Mouse (Mus musculus) thymus, postnatal 10 days (tissue): ENCODE results near the gene Pcdh15.

Experiments used
- DNase-seq, 2 experiments: peaks; one replicate each; pipeline ENCODE4 v3.0.0; 2021; ENCODE audit warnings: low spot score in 2 of 2

Gene Pcdh15

GRCm38 (mm10) chr10:73098966-73099845 lies at the start of gene Pcdh15:
Pcdh15 (plus strand) TSS chr10:73099342.
- DNase-seq: no peak

GRCm38 (mm10) chr10:73052074-73052473 lies 47.1 kb upstream of the Pcdh15 start:
- no peak for DNase-seq

- no peak for DNase-seq
Observed at GRCm38 (mm10) chr10:73059726-73060230, 39.4 kb upstream of the Pcdh15 start.

GRCm38 (mm10) chr10:73086703-73087102 lies 12.4 kb upstream of the Pcdh15 start:
- no peak for DNase-seq

- DNase-seq: no peak
Observed at GRCm38 (mm10) chr10:73096531-73097135, 2.5 kb upstream of the Pcdh15 start.

- no peak for DNase-seq
Observed at GRCm38 (mm10) chr10:73097176-73097575, 2.0 kb upstream of the Pcdh15 start.

GRCm38 (mm10) chr10:73097979-73098378 lies 1.2 kb upstream of the Pcdh15 start:
- no peak for DNase-seq

GRCm38 (mm10) chr10:73099846-73100241 lies 702 bp downstream of the Pcdh15 start:
- no peak for DNase-seq

GRCm38 (mm10) chr10:73103383-73103994 lies 4.3 kb downstream of the Pcdh15 start:
- no peak for DNase-seq

GRCm38 (mm10) chr10:73105893-73106292 lies 6.8 kb downstream of the Pcdh15 start:
- no peak for DNase-seq

GRCm38 (mm10) chr10:73137985-73138384 lies 38.8 kb downstream of the Pcdh15 start:
- no peak for DNase-seq

- no peak for DNase-seq
Observed at GRCm38 (mm10) chr10:73147543-73147942, 48.4 kb downstream of the Pcdh15 start.

GRCm38 (mm10) chr10:73147978-73148377 lies 48.8 kb downstream of the Pcdh15 start:
- no peak for DNase-seq

- no peak for DNase-seq
Observed at GRCm38 (mm10) chr10:73154544-73154943, 55.4 kb downstream of the Pcdh15 start.

GRCm38 (mm10) chr10:73161757-73162156 lies 62.6 kb downstream of the Pcdh15 start:
- DNase-seq: no peak

- DNase-seq: no peak
Observed at GRCm38 (mm10) chr10:73216001-73216400, 116.9 kb downstream of the Pcdh15 start.

- no peak for DNase-seq
Observed at GRCm38 (mm10) chr10:73242294-73242693, 143.2 kb downstream of the Pcdh15 start.

- no peak for DNase-seq
Observed at GRCm38 (mm10) chr10:73280438-73280837, 181.3 kb downstream of the Pcdh15 start.

GRCm38 (mm10) chr10:73296456-73296855 lies 197.3 kb downstream of the Pcdh15 start:
- DNase-seq: no peak

GRCm38 (mm10) chr10:73301951-73302350 lies 202.8 kb downstream of the Pcdh15 start:
- no peak for DNase-seq

GRCm38 (mm10) chr10:73306677-73307076 lies 207.5 kb downstream of the Pcdh15 start:
- DNase-seq: no peak

GRCm38 (mm10) chr10:73326861-73327260 lies 227.7 kb downstream of the Pcdh15 start:
- no peak for DNase-seq
